Mouse (Mus musculus) lung, postnatal 0 days (tissue): ENCODE measurements around the gene Nisch. TPM values are rescaled to one million over a fixed set of nuclear protein-coding genes. Genes with fewer than 3 reads are reported as not detected.

Source experiments
- ATAC-seq: fragments of 200-750 bp; cut with Nextera tagmentation; 2 replicates; pipeline ENCODE4 v1.8.0; 2017; ENCODE audit warnings: moderate library complexity
- DNase-seq: peaks from one replicate; pipeline ENCODE4 v3.0.0-alpha.2; 2016; ENCODE audit warnings: low spot score
- H3K27ac ChIP-seq: fragments of 300-500 bp; sonication (generic); 2 replicates; pipeline ENCODE4 v1.5.1; 2014; ENCODE audit warnings: antibody characterized with exemption, mild to moderate bottlenecking, low read length, mixed read lengths
- H3K27me3 ChIP-seq: fragments of 300-500 bp; sonication (generic); replicated peaks from 2 replicates; pipeline ENCODE4 v1.6.1; 2014; ENCODE audit warnings: low read length, mixed read lengths; ENCODE audit not compliant: insufficient read depth
- H3K36me3 ChIP-seq: fragments of 300-500 bp; sonication (generic); 2 replicates; pipeline ENCODE4 v1.6.1; 2014; ENCODE audit warnings: low read length, mixed read lengths; ENCODE audit not compliant: insufficient read depth
- H3K4me1 ChIP-seq: fragments of 300-500 bp; sonication (generic); 2 replicates; pipeline ENCODE4 v1.6.1; 2014; ENCODE audit warnings: antibody characterized with exemption, low read depth, low read length, mixed read lengths; ENCODE audit not compliant: insufficient read depth
- H3K4me2 ChIP-seq: fragments of 300-500 bp; sonication (generic); replicated peaks from 2 replicates; pipeline ENCODE4 v1.6.1; 2014; ENCODE audit warnings: low read depth, mild to moderate bottlenecking, low read length, moderate library complexity, mixed read lengths
- H3K4me3 ChIP-seq: fragments of 300-500 bp; sonication (generic); 2 replicates; pipeline ENCODE4 v1.5.1; 2014; ENCODE audit warnings: low read depth, low read length
- H3K9ac ChIP-seq: fragments of 300-500 bp; sonication (generic); replicated peaks from 2 replicates; pipeline ENCODE4 v1.6.1; 2014; ENCODE audit warnings: low read depth, mild to moderate bottlenecking
- H3K9me3 ChIP-seq: fragments of 300-500 bp; sonication (generic); 2 replicates; pipeline ENCODE4 v1.6.1; 2016; ENCODE audit warnings: low read length, mixed read lengths
- CTCF ChIP-seq: IDR thresholded peaks from 2 replicates; pipeline ENCODE4 v1.5.1; 2016; ENCODE audit warnings: antibody characterized with exemption, mild to moderate bottlenecking
- EP300 ChIP-seq: IDR thresholded peaks from 2 replicates; pipeline ENCODE4 v1.6.1; 2016; ENCODE audit warnings: antibody characterized with exemption, mild to moderate bottlenecking, control low read depth
- WGBS: fragments of 180-500 bp; shearing (Covaris S2); extraction: QIAGEN DNeasy Blood & Tissue Kit; methylation state at CpG from one replicate; pipeline ENCODE4 v1.1.7; 2014; 5-methylcytosine and 5-hydroxymethylcytosine counted together
- polyA plus RNA-seq: library from polyadenylated mRNA; unstranded; fragments of >200 nt; fragmentation: Nextera tagmentation; extraction: Ambion mirVana; gene quantifications from 2 replicates; pipeline ENCODE4 v1.2.1, GENCODE M21; 2015

The Nisch gene
- polyA plus RNA-seq, 1 experiment from 2014 or later: 196 TPM

- no peak for TF ChIP-seq EP300
- TF ChIP-seq CTCF: no peak
- Histone ChIP-seq H3K27me3 (no peaks in the 10 kb centered on the region), H3K36me3 (0 out of 2 replicates have a peak, but pooled peaks cover 6% of the 10 kb centered on the region), H3K4me2 (peak overlapping the region; percentile 25; the same call in 1 of the 2 replicates), H3K4me1 (peaks cover 4% of the 10 kb centered on the region; the same call in 1 of the 2 replicates), H3K27ac (peak overlapping the region; percentile 72), H3K9me3 (no peaks in the 10 kb centered on the region), H3K4me3 (no peak overlapping the region), H3K9ac (no peak overlapping the region)
- 51% methylated on average over 9 of the region's 9 CpGs for WGBS
- DNase-seq (peak; percentile 71), ATAC-seq (no peak)
Observed at GRCm38 (mm10) chr14:31125106-31126075, 91.4 kb downstream of the Nisch start.

Other genes starting within 250 kb of the Nisch start
- 42.4 and 48.9 TPM in 2 replicates for gene Glt8d1, start 215.5 kb downstream of the Nisch start, polyA plus RNA-seq
- gene Spcs1, start 215.3 kb downstream of the Nisch start, polyA plus RNA-seq: 467 and 493 TPM in 2 replicates
- gene Pbrm1, start 197.8 kb downstream of the Nisch start, polyA plus RNA-seq: 59.8 and 73.1 TPM in 2 replicates
- gene Gnl3, start 197.8 kb downstream of the Nisch start, polyA plus RNA-seq: 29.5 and 31.9 TPM in 2 replicates
- 109 and 118 TPM in 2 replicates for gene Smim4, start 88.0 kb downstream of the Nisch start, polyA plus RNA-seq
- 148 and 162 TPM in 2 replicates for gene Nt5dc2, start 85.9 kb downstream of the Nisch start, polyA plus RNA-seq
- 32.4 and 34.2 TPM in 2 replicates for gene Stab1, start 48.3 kb downstream of the Nisch start, polyA plus RNA-seq
- 77.2 and 87.2 TPM in 2 replicates for gene Tnnc1, start 8.6 kb downstream of the Nisch start, polyA plus RNA-seq
- 4.7 and 5.7 TPM in 2 replicates for gene Sema3g, start 914 bp upstream of the Nisch start, polyA plus RNA-seq
- 17.7 and 18.8 TPM in 2 replicates for gene Phf7, start 34.4 kb upstream of the Nisch start, polyA plus RNA-seq
- gene Bap1, start 34.5 kb upstream of the Nisch start, polyA plus RNA-seq: 38.1 and 38.7 TPM in 2 replicates
- 0.53 and 0.67 TPM in 2 replicates for gene Dnah1, start 107.0 kb upstream of the Nisch start, polyA plus RNA-seq
- gene Capn7, start 119.7 kb upstream of the Nisch start, polyA plus RNA-seq: 23.1 and 25.1 TPM in 2 replicates
- 37.9 and 38.4 TPM in 2 replicates for gene Sh3bp5, start 219.1 kb upstream of the Nisch start, polyA plus RNA-seq